ENCODE assay signal across 8 mouse cellular contexts in genomic region chr15:98710442-98710841, GRCm38 (mm10). TPM values are rescaled to one million over a fixed set of nuclear protein-coding genes. Genes with fewer than 3 reads are reported as not detected.
DNase-seq lines count a peak whose midpoint lies in the region; ATAC-seq and TF ChIP-seq lines count a peak whose summit lies in the region.
"Had no signal": no experiment of that assay in that cellular context is flagged by ENCODE, and none has a peak within 500 bp of the region (broad histone marks: within the 10 kb centered on the region; RNA-seq: fewer than 3 reads in every experiment).

No protein-coding gene starts in this region.

- H3K9me3 ChIP-seq in midbrain, embryonic 14.5 days (ENCODE audit: control insufficient read depth, low read length), result no peaks in the 10 kb centered on the region
- no peaks in the 10 kb centered on the region for H3K9me3 ChIP-seq in midbrain, embryonic 15.5 days
- H3K9me3 ChIP-seq: neural tube, embryonic 13.5 days had no signal

- TF ChIP-seq POLR2A in small intestine, adult 2 months (IDR thresholded peaks at IDR 0.05; ENCODE audit: low read depth, low read length), result no peak

- H3K27me3 ChIP-seq in midbrain, embryonic 14.5 days (ENCODE audit: control insufficient read depth, insufficient read depth, low read length), result no peaks in the 10 kb centered on the region
- no peaks in the 10 kb centered on the region for H3K27me3 ChIP-seq in midbrain, embryonic 15.5 days (replicated peaks)
- no peaks in the 10 kb centered on the region for H3K27me3 ChIP-seq in small intestine, adult 2 months (ENCODE audit: control insufficient read depth, insufficient read depth, low read length)

- no peaks in the 10 kb centered on the region for H3K4me1 ChIP-seq in midbrain, embryonic 14.5 days (ENCODE audit: control insufficient read depth, insufficient read depth, low read length)
- H3K4me1 ChIP-seq in midbrain, embryonic 15.5 days, result no peaks in the 10 kb centered on the region
- peaks cover 7% of the 10 kb centered on the region; the same call in 1 of the 2 replicates for H3K4me1 ChIP-seq in small intestine, adult 2 months (ENCODE audit: control insufficient read depth, insufficient read depth, insufficient read length, low read length)

- H3K36me3 ChIP-seq in midbrain, embryonic 14.5 days (ENCODE audit: control insufficient read depth, insufficient read depth, low read length), result no peaks in the 10 kb centered on the region
- no peaks in the 10 kb centered on the region for H3K36me3 ChIP-seq in midbrain, embryonic 15.5 days (replicated peaks)
- no peaks in the 10 kb centered on the region for H3K36me3 ChIP-seq in small intestine, adult 2 months (ENCODE audit: control insufficient read depth, insufficient read depth, low read length)
- H3K36me3 ChIP-seq: neural tube, embryonic 13.5 days had no signal

- no peak for ATAC-seq in midbrain, embryonic 14.5 days (ENCODE audit: low FRiP score, low TSS enrichment)
- no peak for ATAC-seq in midbrain, embryonic 15.5 days (replicated peaks)

- WGBS in midbrain, embryonic 14.5 days, result 17% methylated on average over 9 of the region's 9 CpGs
- WGBS in midbrain, embryonic 15.5 days, result 14% methylated on average over 9 of the region's 9 CpGs
- 13% methylated on average over 9 of the region's 9 CpGs for WGBS in small intestine, adult 2 months

- DNase-seq in midbrain, embryonic 14.5 days, result peak; percentile 80
- peak; percentile 63 for DNase-seq in adrenal gland, adult 2 months
- DNase-seq in embryo, embryonic 10.5 days (ENCODE audit: low spot score), result peak; percentile 80
- peak; percentile 87 for DNase-seq in kidney, postnatal 10 days
- DNase-seq in lung, postnatal 14 days, result peak; percentile 81

- H3K4me3 ChIP-seq in midbrain, embryonic 14.5 days (replicated peaks; ENCODE audit: low read depth, low read length), result no peak overlapping the region
- H3K4me3 ChIP-seq in midbrain, embryonic 15.5 days, result no peak overlapping the region
- no peak overlapping the region for H3K4me3 ChIP-seq in small intestine, adult 2 months (ENCODE audit: low read depth, low read length)
- H3K4me3 ChIP-seq: neural tube, embryonic 13.5 days had no signal

- no peak overlapping the region for H3K4me2 ChIP-seq in midbrain, embryonic 14.5 days (ENCODE audit: low read length)
- H3K4me2 ChIP-seq in midbrain, embryonic 15.5 days, result no peak overlapping the region
- H3K4me2 ChIP-seq: neural tube, embryonic 13.5 days had no signal

- TF ChIP-seq CTCF in small intestine, adult 2 months (IDR thresholded peaks at IDR 0.05; ENCODE audit: extremely low read depth, insufficient read length, insufficient replicate concordance, low read depth, low read length), result peak; percentile 86; the same call in 1 of the 2 replicates

- no peak overlapping the region for H3K27ac ChIP-seq in midbrain, embryonic 14.5 days (replicated peaks; ENCODE audit: low read depth, low read length)
- H3K27ac ChIP-seq in midbrain, embryonic 15.5 days, result no peak overlapping the region
- H3K27ac ChIP-seq in small intestine, adult 2 months (ENCODE audit: insufficient read depth, low read depth, low read length), result no peak overlapping the region
- H3K27ac ChIP-seq: neural tube, embryonic 13.5 days had no signal

- no peak overlapping the region for H3K9ac ChIP-seq in midbrain, embryonic 14.5 days (replicated peaks; ENCODE audit: low read length)
- no peak overlapping the region for H3K9ac ChIP-seq in midbrain, embryonic 15.5 days
- H3K9ac ChIP-seq: neural tube, embryonic 13.5 days had no signal

RNA-seq across cellular contexts. Expression of gene Ccdc65, which starts 2.4 kb away (rescaled TPM):
- 5.7 and 6.3 TPM in 2 replicates for polyA plus RNA-seq in midbrain, embryonic 14.5 days (2014; fragmentation: Nextera tagmentation; extraction: Ambion mirVana)
- 6.8 and 8.5 TPM in 2 replicates for polyA plus RNA-seq in midbrain, embryonic 15.5 days (2015; fragmentation: Nextera tagmentation; extraction: Ambion mirVana)
- total RNA-seq in adrenal gland, adult 2 months (2021), result under 1 TPM; 0.32 to 0.62 TPM
- 0.11 and 0.23 TPM in 2 replicates for polyA plus RNA-seq in adrenal gland, adult 2 months (2012; rRNA removed)
- polyA plus RNA-seq in small intestine, adult 2 months (2012; rRNA removed), result 0.09 TPM in 1 of 2 replicates, not detected in the other

RNA-seq across cellular contexts. Expression of gene Fkbp11, which starts 17.6 kb away (rescaled TPM):
- 1.7 and 3.8 TPM in 2 replicates for polyA plus RNA-seq in midbrain, embryonic 14.5 days (2014; fragmentation: Nextera tagmentation; extraction: Ambion mirVana)
- 3.8 and 4.6 TPM in 2 replicates for polyA plus RNA-seq in midbrain, embryonic 15.5 days (2015; fragmentation: Nextera tagmentation; extraction: Ambion mirVana)
- 1 to 10 TPM; 4.9 to 9.3 TPM for total RNA-seq in adrenal gland, adult 2 months (2021)
- polyA plus RNA-seq in adrenal gland, adult 2 months (2012; rRNA removed), result 8.4 and 10.0 TPM in 2 replicates
- 14.7 and 70.5 TPM in 2 replicates for polyA plus RNA-seq in small intestine, adult 2 months (2012; rRNA removed)

RNA-seq across cellular contexts. Expression of gene Rnd1, which starts 33.2 kb away (rescaled TPM):
- 7.4 and 9.2 TPM in 2 replicates for polyA plus RNA-seq in midbrain, embryonic 14.5 days (2014; fragmentation: Nextera tagmentation; extraction: Ambion mirVana)
- polyA plus RNA-seq in midbrain, embryonic 15.5 days (2015; fragmentation: Nextera tagmentation; extraction: Ambion mirVana), result 13.2 and 13.9 TPM in 2 replicates
- 1 to 10 TPM; 3.9 to 4.0 TPM for total RNA-seq in adrenal gland, adult 2 months (2021)
- 1.4 and 3.0 TPM in 2 replicates for polyA plus RNA-seq in adrenal gland, adult 2 months (2012; rRNA removed)
- 1.6 and 2.2 TPM in 2 replicates for polyA plus RNA-seq in small intestine, adult 2 months (2012; rRNA removed)

RNA-seq across cellular contexts. Expression of gene Ddx23, which starts 47.7 kb away (rescaled TPM):
- polyA plus RNA-seq in midbrain, embryonic 14.5 days (2014; fragmentation: Nextera tagmentation; extraction: Ambion mirVana), result 17.7 and 24.9 TPM in 2 replicates
- 22.0 and 26.4 TPM in 2 replicates for polyA plus RNA-seq in midbrain, embryonic 15.5 days (2015; fragmentation: Nextera tagmentation; extraction: Ambion mirVana)
- total RNA-seq in adrenal gland, adult 2 months (2021), result 10 to 100 TPM; 65.5 to 84.6 TPM
- 25.6 and 27.7 TPM in 2 replicates for polyA plus RNA-seq in adrenal gland, adult 2 months (2012; rRNA removed)
- 13.6 and 24.3 TPM in 2 replicates for polyA plus RNA-seq in small intestine, adult 2 months (2012; rRNA removed)

RNA-seq across cellular contexts. Expression of gene Arf3, which starts 52.6 kb away (rescaled TPM):
- 57.5 and 63.3 TPM in 2 replicates for polyA plus RNA-seq in midbrain, embryonic 14.5 days (2014; fragmentation: Nextera tagmentation; extraction: Ambion mirVana)
- polyA plus RNA-seq in midbrain, embryonic 15.5 days (2015; fragmentation: Nextera tagmentation; extraction: Ambion mirVana), result 103 and 106 TPM in 2 replicates
- total RNA-seq in adrenal gland, adult 2 months (2021), result 100 to 1,000 TPM; 130 to 136 TPM
- polyA plus RNA-seq in adrenal gland, adult 2 months (2012; rRNA removed), result 82.4 and 106 TPM in 2 replicates
- polyA plus RNA-seq in small intestine, adult 2 months (2012; rRNA removed), result 43.3 and 104 TPM in 2 replicates
